Mouse (Mus musculus): Measurements from ENCODE around the gene Taf4. TPM values are rescaled to one million over a fixed set of nuclear protein-coding genes. Genes with fewer than 3 reads are reported as not detected.

Taf4 gene
- 10 to 100 TPM; 22.5 to 23.4 TPM for total RNA-seq (2021)
- long read RNA-seq, experiment 1, full-length matches to known transcripts = 6 of 23 reads
- long read RNA-seq, experiment 1, partial matches to known transcripts = 1 of 23 reads
- long read RNA-seq, experiment 1, other reads (novel, unspliced or antisense) = 16 of 23 reads
- long read RNA-seq, experiment 2, full-length matches to known transcripts = 3 of 13 reads
- long read RNA-seq, experiment 2, partial matches to known transcripts = 0 of 13 reads
- long read RNA-seq, experiment 2, other reads (novel, unspliced or antisense) = 10 of 13 reads

- DNase-seq (ENCODE audit: low spot score in 2 of 2) = peak; percentile 81 to 90
- TF ChIP-seq CTCF (conservative IDR thresholded peaks at IDR 0.05) = no peak
- Histone ChIP-seq H3K27ac (peak within 1 kb of the TSS; percentile 100), H3K4me3 (peak within 1 kb of the TSS; percentile 100)
Observed at GRCm38 (mm10) chr2:179976628-179977343, at the start of gene Taf4. Gene Taf4, minus strand, starts transcription at chr2:179976646.

GRCm38 (mm10) chr2:180025861-180026200 is 49.4 kb upstream of the Taf4 start:
- H3K27ac ChIP-seq = peak overlapping the region; percentile 92
- peak overlapping the region; percentile 76 for H3K4me3 ChIP-seq
- DNase-seq (ENCODE audit: low spot score in 2 of 2) = no peak
- TF ChIP-seq CTCF (conservative IDR thresholded peaks at IDR 0.05) = no peak

GRCm38 (mm10) chr2:180025135-180025860 is 48.9 kb upstream of the Taf4 start:
- DNase-seq (ENCODE audit: low spot score in 2 of 2) = peak in 1 of 2 experiments; percentile 55
- H3K27ac ChIP-seq = peak overlapping the region; percentile 92
- peak overlapping the region; percentile 76 for H3K4me3 ChIP-seq
- TF ChIP-seq CTCF (conservative IDR thresholded peaks at IDR 0.05) = no peak

- DNase-seq (ENCODE audit: low spot score in 2 of 2) = peak; percentile 98 to 99
- TF ChIP-seq CTCF (conservative IDR thresholded peaks at IDR 0.05) = no peak
- Histone ChIP-seq H3K4me3 (peak within 1 kb of the TSS; percentile 76), H3K27ac (peak within 1 kb of the TSS; percentile 92)
Observed at GRCm38 (mm10) chr2:180024401-180025098, 48.1 kb upstream of the Taf4 start, which contains the start of gene Lsm14b. Gene Lsm14b, plus strand, starts transcription at chr2:180024987.

GRCm38 (mm10) chr2:180022751-180023150 is 46.3 kb upstream of the Taf4 start:
- TF ChIP-seq CTCF (conservative IDR thresholded peaks at IDR 0.05) = no peak
- DNase-seq (ENCODE audit: low spot score in 2 of 2) = no peak
- Histone ChIP-seq H3K27ac (no peak overlapping the region), H3K4me3 (no peak overlapping the region)

GRCm38 (mm10) chr2:180020919-180021318 is 44.5 kb upstream of the Taf4 start:
- TF ChIP-seq CTCF (conservative IDR thresholded peaks at IDR 0.05) = no peak
- H3K27ac ChIP-seq = no peak overlapping the region
- no peak for DNase-seq (ENCODE audit: low spot score in 2 of 2)
- no peak overlapping the region for H3K4me3 ChIP-seq

GRCm38 (mm10) chr2:180020091-180020661 is 43.7 kb upstream of the Taf4 start:
- Histone ChIP-seq H3K27ac (no peak overlapping the region), H3K4me3 (no peak overlapping the region)
- no peak for DNase-seq (ENCODE audit: low spot score in 2 of 2)
- TF ChIP-seq CTCF (conservative IDR thresholded peaks at IDR 0.05) = no peak

GRCm38 (mm10) chr2:180018573-180018972 is 42.1 kb upstream of the Taf4 start:
- Histone ChIP-seq H3K4me3 (no peak overlapping the region), H3K27ac (no peak overlapping the region)
- no peak for TF ChIP-seq CTCF (conservative IDR thresholded peaks at IDR 0.05)
- no peak for DNase-seq (ENCODE audit: low spot score in 2 of 2)

GRCm38 (mm10) chr2:180017632-180018031 is 41.2 kb upstream of the Taf4 start:
- Histone ChIP-seq H3K4me3 (no peak overlapping the region), H3K27ac (no peak overlapping the region)
- TF ChIP-seq CTCF (conservative IDR thresholded peaks at IDR 0.05) = no peak
- no peak for DNase-seq (ENCODE audit: low spot score in 2 of 2)

- H3K27ac ChIP-seq = no peak overlapping the region
- DNase-seq (ENCODE audit: low spot score in 2 of 2) = no peak
- no peak overlapping the region for H3K4me3 ChIP-seq
- no peak for TF ChIP-seq CTCF (conservative IDR thresholded peaks at IDR 0.05)
Observed at GRCm38 (mm10) chr2:180013686-180014085, 37.2 kb upstream of the Taf4 start.

GRCm38 (mm10) chr2:180011370-180011769 is 34.9 kb upstream of the Taf4 start:
- TF ChIP-seq CTCF (conservative IDR thresholded peaks at IDR 0.05) = no peak
- no peak for DNase-seq (ENCODE audit: low spot score in 2 of 2)
- Histone ChIP-seq H3K4me3 (no peak overlapping the region), H3K27ac (no peak overlapping the region)

GRCm38 (mm10) chr2:180010686-180011085 is 34.2 kb upstream of the Taf4 start:
- no peak for TF ChIP-seq CTCF (conservative IDR thresholded peaks at IDR 0.05)
- DNase-seq (ENCODE audit: low spot score in 2 of 2) = no peak
- Histone ChIP-seq H3K4me3 (no peak overlapping the region), H3K27ac (no peak overlapping the region)
